Mouse (Mus musculus) splenic B cell, adult 2 months (primary cell): Measurements from ENCODE around the gene Cdc42bpa.

ENCODE experiments used
- DNase-seq: peaks from one replicate; pipeline ENCODE4 v3.0.0-alpha.2; 2011; ENCODE audit warnings: low read depth, low spot score
- H3K27me3 ChIP-seq: 2 replicates; pipeline ENCODE4 v1.6.1; 2012; ENCODE audit warnings: mild to moderate bottlenecking, low read length, moderate library complexity, mixed read lengths; ENCODE audit not compliant: control insufficient read depth, poor library complexity, insufficient read depth, severe bottlenecking
- H3K36me3 ChIP-seq: 2 replicates; pipeline ENCODE4 v1.6.1; 2012; ENCODE audit warnings: mild to moderate bottlenecking, low read length, moderate library complexity, mixed read lengths; ENCODE audit not compliant: control insufficient read depth, poor library complexity, insufficient read depth, severe bottlenecking

Cdc42bpa gene

GRCm38 (mm10) chr1:180151191-180151590 lies 190.9 kb downstream of the Cdc42bpa start:
- DNase-seq: peak; percentile 29
- Histone ChIP-seq H3K36me3 (no peaks in the 10 kb centered on the region), H3K27me3 (no peaks in the 10 kb centered on the region)

GRCm38 (mm10) chr1:180158648-180159047 lies 198.4 kb downstream of the Cdc42bpa start:
- Histone ChIP-seq H3K36me3 (no peaks in the 10 kb centered on the region), H3K27me3 (no peaks in the 10 kb centered on the region)
- no peak for DNase-seq

DNA sequence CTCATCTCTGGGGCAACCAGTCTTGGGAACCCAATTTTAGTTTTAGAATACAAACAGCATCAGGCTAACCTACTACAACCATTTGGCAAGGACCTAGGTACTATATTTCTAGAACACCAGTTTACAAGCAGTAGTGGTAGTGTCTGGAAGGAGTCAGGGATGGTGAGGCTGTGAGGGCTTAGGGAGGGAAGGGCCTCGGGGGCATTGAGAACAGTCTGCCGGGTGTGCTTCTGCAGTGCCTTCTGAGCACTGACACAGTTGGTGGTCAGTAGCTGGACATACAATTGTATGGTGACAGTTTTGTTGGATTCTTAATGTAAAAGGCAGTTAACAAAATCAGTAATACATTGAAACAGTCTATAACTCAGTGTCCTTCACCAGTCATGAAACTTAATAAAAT lies 200.3 kb downstream of the Cdc42bpa start:
- Histone ChIP-seq H3K36me3 (no peaks in the 10 kb centered on the region), H3K27me3 (no peaks in the 10 kb centered on the region)
- DNase-seq: no peak

DNA sequence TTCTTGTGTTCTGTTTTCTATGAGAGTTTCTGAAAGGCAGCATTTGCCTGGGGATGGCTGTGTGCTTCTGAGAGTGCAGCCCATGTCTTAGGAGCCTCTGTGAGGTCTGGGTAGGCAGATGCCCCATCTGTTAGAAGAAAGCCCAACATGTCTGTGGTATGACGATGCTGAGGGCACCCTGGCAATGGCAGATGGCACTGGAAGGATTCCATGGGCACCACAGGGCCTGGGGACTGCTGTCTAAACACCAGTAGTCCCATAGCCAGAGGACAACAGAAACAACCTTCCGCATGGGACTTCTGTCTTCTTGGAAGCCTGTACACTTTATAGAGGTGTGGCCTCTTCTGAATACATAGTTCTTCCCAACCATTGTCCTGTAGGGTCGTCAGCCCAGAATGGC lies 200.9 kb downstream of the Cdc42bpa start:
- DNase-seq: no peak
- Histone ChIP-seq H3K36me3 (no peaks in the 10 kb centered on the region), H3K27me3 (no peaks in the 10 kb centered on the region)

GRCm38 (mm10) chr1:180161566-180162355 lies 201.5 kb downstream of the Cdc42bpa start:
- Histone ChIP-seq H3K27me3 (no peaks in the 10 kb centered on the region), H3K36me3 (no peaks in the 10 kb centered on the region)
- DNase-seq: no peak

DNA sequence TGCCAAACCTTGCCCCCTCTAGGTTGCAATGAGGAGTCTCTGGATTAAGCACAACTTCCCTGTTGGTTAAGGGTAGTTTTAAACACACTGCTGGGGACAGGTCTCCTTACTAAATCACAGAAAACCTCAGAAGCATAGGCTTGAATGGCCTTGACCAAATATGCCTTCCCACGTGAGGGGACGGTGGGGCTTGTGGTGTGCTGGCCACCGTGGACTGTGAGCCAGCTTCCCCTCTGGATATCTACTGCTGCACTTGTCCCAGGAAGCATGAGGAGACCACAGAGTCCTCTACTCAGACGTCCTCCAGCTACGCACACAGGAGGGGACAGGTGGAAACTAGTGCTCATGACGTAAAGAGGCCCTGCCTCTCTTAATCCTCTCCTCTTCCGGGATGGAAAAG lies 202.7 kb downstream of the Cdc42bpa start:
- Histone ChIP-seq H3K27me3 (no peaks in the 10 kb centered on the region), H3K36me3 (no peaks in the 10 kb centered on the region)
- no peak for DNase-seq

GRCm38 (mm10) chr1:180166533-180166932 lies 206.3 kb downstream of the Cdc42bpa start:
- no peak for DNase-seq
- Histone ChIP-seq H3K36me3 (peaks cover 9% of the 10 kb centered on the region; the same call in 1 of the 2 replicates), H3K27me3 (no peaks in the 10 kb centered on the region)

DNA sequence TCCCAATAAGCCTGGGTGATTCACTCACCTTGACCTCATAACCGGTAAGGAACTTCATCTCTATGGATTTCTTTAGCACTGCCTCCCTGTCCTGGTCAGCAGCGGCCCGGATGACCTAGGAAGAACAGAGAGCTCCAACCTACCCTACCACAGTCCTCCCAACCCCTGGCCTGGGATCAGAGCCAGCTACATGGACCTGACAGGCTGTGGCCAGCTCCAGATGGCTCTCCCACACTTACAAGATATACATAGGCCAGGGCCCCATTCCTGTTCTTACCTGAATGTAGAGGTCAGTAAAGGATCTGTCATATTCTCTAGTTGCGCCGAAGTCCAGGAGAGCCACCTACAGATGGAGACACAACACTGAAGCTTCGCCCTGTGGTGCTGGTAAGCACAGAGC lies 208.0 kb downstream of the Cdc42bpa start:
- no peak for DNase-seq
- H3K27me3 ChIP-seq: no peaks in the 10 kb centered on the region

DNA sequence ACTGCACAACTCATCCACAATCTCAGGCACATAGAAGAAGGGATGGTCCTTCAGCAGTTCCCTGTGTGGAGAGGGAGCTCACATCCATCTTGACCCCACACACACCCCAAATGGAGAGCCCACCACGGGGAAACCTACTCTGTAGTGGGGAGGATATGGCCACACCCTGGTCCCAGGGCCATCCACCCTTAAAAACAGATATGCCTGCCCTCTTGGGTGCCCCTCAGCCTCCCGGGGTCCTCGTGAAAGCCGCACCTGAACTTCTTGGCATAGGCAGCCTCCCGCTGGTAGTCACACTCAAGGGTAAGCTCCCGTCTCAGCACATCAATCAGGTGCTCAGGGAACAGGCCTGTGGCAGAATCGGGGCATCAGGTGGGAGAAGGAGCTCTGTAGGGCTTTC lies 208.9 kb downstream of the Cdc42bpa start:
- DNase-seq: no peak
- peaks cover 9% of the 10 kb centered on the region; the same call in 1 of the 2 replicates for H3K36me3 ChIP-seq
- no peaks in the 10 kb centered on the region for H3K27me3 ChIP-seq

More for the DNA sequence above, 208.0 kb downstream of the Cdc42bpa start:
- H3K36me3 ChIP-seq: peaks cover 9% of the 10 kb centered on the region; the same call in 1 of the 2 replicates

DNA sequence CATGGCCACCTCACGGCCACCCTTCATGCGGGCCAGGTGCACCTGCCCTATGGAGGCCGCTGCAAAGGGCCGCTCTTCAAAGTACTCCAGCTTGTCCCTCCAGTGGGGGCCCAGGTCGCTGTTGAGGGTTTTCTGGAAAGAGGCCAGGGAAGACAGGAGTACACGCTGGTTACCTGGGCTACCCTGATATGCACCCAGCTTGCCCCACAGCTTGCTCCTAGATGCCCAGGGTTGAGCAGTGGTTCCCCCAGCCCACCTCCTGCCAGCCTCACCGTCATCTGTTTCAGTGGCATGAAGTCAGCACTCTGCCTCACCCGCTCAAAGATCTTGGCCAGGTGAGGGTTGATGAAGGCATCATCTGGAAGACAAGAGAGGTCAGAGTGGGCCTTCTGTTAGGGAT lies 209.8 kb downstream of the Cdc42bpa start:
- H3K36me3 ChIP-seq: peaks cover 9% of the 10 kb centered on the region; the same call in 1 of the 2 replicates
- H3K27me3 ChIP-seq: no peaks in the 10 kb centered on the region
- DNase-seq: no peak

GRCm38 (mm10) chr1:180171883-180172282 lies 211.6 kb downstream of the Cdc42bpa start:
- no peaks in the 10 kb centered on the region for H3K27me3 ChIP-seq

GRCm38 (mm10) chr1:180172600-180172999 lies 212.3 kb downstream of the Cdc42bpa start:
- no peak for DNase-seq
- Histone ChIP-seq H3K27me3 (no peaks in the 10 kb centered on the region), H3K36me3 (peaks cover 9% of the 10 kb centered on the region; the same call in 1 of the 2 replicates)

More at GRCm38 (mm10) chr1:180171883-180172282, 211.6 kb downstream of the Cdc42bpa start:
- no peak for DNase-seq
- peaks cover 9% of the 10 kb centered on the region; the same call in 1 of the 2 replicates for H3K36me3 ChIP-seq

GRCm38 (mm10) chr1:180173017-180173416 lies 212.7 kb downstream of the Cdc42bpa start:
- no peak for DNase-seq
- H3K27me3 ChIP-seq: no peaks in the 10 kb centered on the region
- peaks cover 9% of the 10 kb centered on the region; the same call in 1 of the 2 replicates for H3K36me3 ChIP-seq

DNA sequence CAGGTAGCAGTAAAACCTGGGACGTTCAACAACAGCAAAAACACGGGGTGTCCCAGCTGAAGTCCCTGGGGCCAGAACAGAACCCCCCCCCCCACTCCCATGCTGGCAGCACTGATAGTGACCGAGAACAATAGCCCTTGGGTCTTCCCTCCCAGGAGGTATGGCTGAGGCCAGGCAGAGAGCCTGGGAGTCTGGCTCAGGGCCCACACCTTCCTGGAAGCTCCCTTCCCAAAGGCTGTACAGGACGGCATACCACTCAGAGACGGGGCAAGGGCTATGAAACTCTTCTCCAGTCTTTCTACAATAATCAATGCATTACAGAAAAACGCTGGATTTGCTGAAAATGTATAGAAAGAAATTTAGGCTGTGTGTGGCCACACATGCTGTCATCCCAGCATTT lies 214.4 kb downstream of the Cdc42bpa start:
- DNase-seq: no peak
- H3K36me3 ChIP-seq: peaks cover 4% of the 10 kb centered on the region
- H3K27me3 ChIP-seq: no peaks in the 10 kb centered on the region

DNA sequence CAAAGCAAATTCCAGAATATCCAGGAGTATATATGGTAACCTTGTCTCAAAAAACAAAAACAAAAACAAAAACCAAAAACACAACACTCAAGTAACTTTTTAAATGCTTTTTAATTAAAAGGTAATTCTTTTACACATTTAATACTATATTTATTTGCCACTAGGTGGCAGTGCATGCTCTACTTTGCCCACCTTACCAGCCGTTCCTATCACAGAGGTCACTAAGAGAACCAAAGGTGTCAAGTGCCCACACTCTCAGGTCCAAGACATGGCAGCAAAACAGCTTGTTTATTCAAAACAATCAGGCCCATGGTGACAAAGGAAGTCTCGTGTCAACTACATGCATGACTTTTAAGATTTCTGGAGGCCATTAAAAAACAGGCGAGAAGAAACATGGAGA lies 214.9 kb downstream of the Cdc42bpa start:
- H3K27me3 ChIP-seq: no peaks in the 10 kb centered on the region
- H3K36me3 ChIP-seq: peaks cover 1% of the 10 kb centered on the region
- DNase-seq: peak; percentile 78
